Mouse (Mus musculus) kidney, embryonic 15.5 days (tissue): ENCODE results near the gene Golt1a. TPM values are rescaled to one million over a fixed set of nuclear protein-coding genes. Genes with fewer than 3 reads are reported as not detected.

Experiments
- ATAC-seq: fragments of 200-750 bp; cut with Nextera tagmentation; replicated peaks from 2 replicates; pipeline ENCODE4 v1.8.0; 2017; ENCODE audit warnings: moderate TSS enrichment; ENCODE audit not compliant: low FRiP score
- H3K27ac ChIP-seq: fragments of 300-500 bp; sonication (generic); 2 replicates; pipeline ENCODE4 v1.5.1; 2015; ENCODE audit warnings: mild to moderate bottlenecking, inconsistent platforms
- H3K27me3 ChIP-seq: fragments of 300-500 bp; sonication (generic); 2 replicates; pipeline ENCODE4 v1.6.1; 2015; ENCODE audit warnings: inconsistent platforms
- H3K36me3 ChIP-seq: fragments of 300-500 bp; sonication (generic); 2 replicates; pipeline ENCODE4 v1.6.1; 2015; ENCODE audit warnings: inconsistent platforms
- H3K4me1 ChIP-seq: fragments of 300-500 bp; sonication (generic); 2 replicates; pipeline ENCODE4 v1.6.1; 2015; ENCODE audit warnings: inconsistent platforms
- H3K4me2 ChIP-seq: fragments of 300-500 bp; sonication (generic); 2 replicates; pipeline ENCODE4 v1.6.1; 2015; ENCODE audit warnings: moderate library complexity, mild to moderate bottlenecking, inconsistent platforms
- H3K4me3 ChIP-seq: fragments of 300-500 bp; sonication (generic); replicated peaks from 2 replicates; pipeline ENCODE4 v1.5.1; 2015; ENCODE audit warnings: mild to moderate bottlenecking, inconsistent platforms
- H3K9ac ChIP-seq: fragments of 300-500 bp; sonication (generic); 2 replicates; pipeline ENCODE4 v1.6.1; 2015; ENCODE audit warnings: mild to moderate bottlenecking, inconsistent platforms
- H3K9me3 ChIP-seq: fragments of 300-500 bp; sonication (generic); replicated peaks from 2 replicates; pipeline ENCODE4 v1.6.1; 2016; ENCODE audit warnings: inconsistent platforms
- WGBS: fragments of 180-500 bp; shearing (Covaris S2); methylation state at CpG from one replicate; pipeline ENCODE4 v1.1.7; 2015; ENCODE audit warnings: mixed read lengths; 5-methylcytosine and 5-hydroxymethylcytosine counted together
- polyA plus RNA-seq: library from polyadenylated mRNA; unstranded; fragments of >200 nt; fragmentation: Nextera tagmentation; extraction: Ambion mirVana; gene quantifications from 2 replicates; pipeline ENCODE4 v1.2.1, GENCODE M21; 2015

Gene Golt1a
- 4.5 and 5.2 TPM in 2 replicates for polyA plus RNA-seq

DNA sequence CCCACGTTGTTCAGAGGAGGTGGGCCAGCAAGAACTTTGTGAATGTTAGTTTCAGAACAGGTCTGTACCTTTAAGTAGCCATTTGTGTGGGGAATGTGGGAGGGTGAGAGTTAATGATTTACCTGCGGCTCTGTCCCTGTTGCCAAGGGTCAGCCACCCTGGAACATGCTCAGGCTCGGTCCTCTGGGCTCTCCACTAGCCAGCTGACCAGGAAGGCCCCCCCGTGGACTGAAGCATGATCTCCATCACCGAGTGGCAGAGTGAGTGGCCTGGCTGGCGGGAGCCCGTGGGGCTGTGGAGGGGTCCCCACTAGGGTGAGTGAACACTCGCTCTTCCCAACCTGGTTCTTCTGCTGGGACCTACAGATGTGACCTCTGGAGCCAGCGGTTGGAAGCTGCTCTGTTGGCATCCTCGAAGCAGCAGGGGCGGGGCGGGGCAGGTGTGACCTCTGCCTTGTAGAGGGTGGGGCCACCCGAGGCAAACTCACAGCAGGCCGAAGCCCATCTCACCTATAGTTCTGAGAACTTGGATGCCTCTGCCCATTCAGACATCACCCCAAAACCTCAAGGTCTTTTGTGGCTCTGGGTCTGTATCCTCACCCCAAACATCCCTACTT, at the start of gene Golt1a:
Gene Golt1a, plus strand, starts transcription at position 149 of the 616 bp plus-strand sequence.
- WGBS: 38% methylated on average over 14 of the region's 14 CpGs
- peaks cover 35% of the 10 kb centered on the region for H3K4me1 ChIP-seq
- peak within 1 kb of the TSS; percentile 39 for H3K4me3 ChIP-seq
- no peaks in the 10 kb centered on the region for H3K9me3 ChIP-seq
- peak within 1 kb of the TSS; percentile 53 for H3K4me2 ChIP-seq
- H3K9ac ChIP-seq: no peak within 1 kb of the TSS
- H3K36me3 ChIP-seq: no peaks in the 10 kb centered on the region
- H3K27me3 ChIP-seq: no peaks in the 10 kb centered on the region
- ATAC-seq: peak; percentile 75
- peak within 1 kb of the TSS; percentile 83 for H3K27ac ChIP-seq

DNA sequence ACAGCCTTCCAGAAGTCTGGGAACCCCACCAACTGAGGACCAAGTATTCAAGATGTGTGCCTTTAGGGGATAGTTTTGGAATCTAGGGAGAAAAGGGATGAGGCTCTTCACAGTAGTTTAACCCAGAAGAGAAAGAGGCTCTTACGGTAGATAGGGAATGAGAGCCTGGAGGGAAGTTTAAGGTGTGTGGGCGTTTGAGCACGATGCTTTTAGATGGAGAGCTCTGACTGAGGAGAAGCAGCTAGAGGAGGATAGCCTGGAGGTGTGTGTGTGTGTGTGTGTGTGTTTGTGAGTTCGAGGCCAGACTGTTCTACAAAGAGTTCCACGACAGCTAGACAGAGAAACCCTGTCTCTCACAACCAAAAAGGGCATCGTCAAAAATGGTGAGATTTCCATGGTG, 47.0 kb upstream of the Golt1a start:
- Histone ChIP-seq H3K9me3 (no peaks in the 10 kb centered on the region), H3K4me3 (no peak overlapping the region), H3K9ac (no peak overlapping the region), H3K27ac (no peak overlapping the region), H3K4me1 (peaks cover 31% of the 10 kb centered on the region), H3K4me2 (no peak overlapping the region), H3K36me3 (0 out of 2 replicates have a peak, but pooled peaks cover 4% of the 10 kb centered on the region), H3K27me3 (no peaks in the 10 kb centered on the region; the same call in 1 of the 2 replicates)
- no peak for ATAC-seq
- 85% methylated on average over 6 of the region's 6 CpGs for WGBS

DNA sequence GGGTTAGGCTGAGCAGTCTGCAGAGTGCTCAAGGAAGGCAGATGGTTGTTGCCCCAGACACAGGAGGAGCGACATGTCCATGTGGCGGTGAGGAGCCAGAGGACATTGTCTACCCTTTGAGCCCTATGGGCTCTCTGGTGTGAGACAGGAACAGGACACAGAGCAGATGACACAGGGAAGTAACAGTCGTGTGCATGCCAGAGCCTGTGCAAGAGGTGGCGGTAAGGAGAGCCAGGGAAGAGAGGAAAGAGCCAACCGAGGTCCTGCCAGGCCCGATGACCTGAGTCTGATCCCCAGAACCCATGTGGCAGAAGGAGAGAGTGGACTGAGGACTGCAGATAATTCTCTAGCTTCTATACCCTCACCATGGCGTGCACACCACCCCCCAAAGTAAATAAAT, 46.5 kb upstream of the Golt1a start:
- H3K27me3 ChIP-seq: no peaks in the 10 kb centered on the region; the same call in 1 of the 2 replicates
- H3K4me2 ChIP-seq: no peak overlapping the region
- no peak overlapping the region for H3K4me3 ChIP-seq
- no peak for ATAC-seq
- no peak overlapping the region for H3K9ac ChIP-seq
- 0 out of 2 replicates have a peak, but pooled peaks cover 4% of the 10 kb centered on the region for H3K36me3 ChIP-seq
- H3K4me1 ChIP-seq: peaks cover 32% of the 10 kb centered on the region
- no peaks in the 10 kb centered on the region for H3K9me3 ChIP-seq
- H3K27ac ChIP-seq: no peak overlapping the region
- 88% methylated on average over 7 of the region's 7 CpGs for WGBS

DNA sequence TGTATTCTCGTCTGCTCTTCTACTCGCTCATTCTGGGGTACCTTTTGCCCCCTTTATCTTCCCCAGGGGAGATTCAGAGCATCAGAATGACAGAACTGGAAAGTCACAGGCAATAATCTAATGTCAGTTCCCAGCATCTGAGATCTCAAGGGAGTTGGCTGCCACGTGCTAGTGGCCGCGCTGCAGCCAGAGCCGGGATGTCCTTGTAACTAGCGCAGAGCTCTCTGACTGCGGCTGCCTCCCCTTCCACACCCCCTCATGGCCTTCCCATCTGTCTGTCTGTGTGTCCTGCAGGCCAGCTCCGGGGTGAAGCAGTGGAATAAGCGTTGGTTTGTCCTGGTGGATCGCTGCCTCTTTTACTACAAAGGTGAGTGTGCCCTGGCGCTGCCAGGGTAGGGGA, 45.2 kb upstream of the Golt1a start:
- 62% methylated on average over 12 of the region's 12 CpGs for WGBS

DNA sequence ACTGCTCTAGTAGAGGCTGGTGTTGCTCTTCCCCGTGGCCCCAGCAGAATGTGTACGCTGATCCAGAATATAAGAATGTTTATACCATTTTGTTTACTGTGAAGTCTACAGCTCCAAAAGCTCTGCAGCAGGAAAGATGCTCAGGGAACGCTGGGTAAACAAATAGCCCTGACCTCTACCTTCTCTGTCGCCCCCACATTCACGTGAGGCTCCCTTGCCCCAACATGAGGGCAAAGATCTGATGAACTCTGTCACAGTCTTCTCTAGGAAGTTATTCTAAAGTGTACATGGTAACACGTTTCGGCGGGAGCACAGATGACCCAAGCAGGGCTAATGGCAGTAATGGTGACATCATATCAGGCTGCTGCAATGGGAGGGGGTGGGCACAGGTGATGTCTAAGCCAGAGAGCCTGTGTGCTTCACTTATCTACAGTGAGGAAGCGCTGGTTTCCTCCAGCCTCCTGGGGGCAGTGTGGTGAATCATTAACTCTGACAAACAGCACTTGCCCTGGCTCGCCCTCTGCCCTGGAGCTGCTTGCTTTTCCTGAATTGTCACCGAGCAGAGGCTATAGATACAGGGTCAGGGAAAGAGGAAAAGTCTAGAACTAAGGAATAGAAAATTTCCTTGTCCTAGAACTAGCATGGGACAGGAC, 44.4 kb upstream of the Golt1a start:
- Histone ChIP-seq H3K27ac (peak overlapping the region; percentile 3; the same call in 1 of the 2 replicates), H3K9me3 (no peaks in the 10 kb centered on the region), H3K4me3 (no peak overlapping the region), H3K36me3 (0 out of 2 replicates have a peak, but pooled peaks cover 4% of the 10 kb centered on the region), H3K27me3 (no peaks in the 10 kb centered on the region; the same call in 1 of the 2 replicates), H3K4me1 (peaks cover 34% of the 10 kb centered on the region), H3K4me2 (no peak overlapping the region), H3K9ac (no peak overlapping the region)
- peak; percentile 73 for ATAC-seq
- 42% methylated on average over 11 of the region's 11 CpGs for WGBS

More for the DNA sequence above, 45.2 kb upstream of the Golt1a start:
- 0 out of 2 replicates have a peak overlapping the region, but pooled peaks have one; percentile 3 for H3K27ac ChIP-seq
- H3K4me3 ChIP-seq: no peak overlapping the region
- no peak overlapping the region for H3K9ac ChIP-seq
- H3K4me1 ChIP-seq: peaks cover 31% of the 10 kb centered on the region
- 0 out of 2 replicates have a peak, but pooled peaks cover 4% of the 10 kb centered on the region for H3K36me3 ChIP-seq
- H3K9me3 ChIP-seq: no peaks in the 10 kb centered on the region
- no peak for ATAC-seq
- H3K4me2 ChIP-seq: no peak overlapping the region
- no peaks in the 10 kb centered on the region; the same call in 1 of the 2 replicates for H3K27me3 ChIP-seq

- H3K27me3 ChIP-seq: no peaks in the 10 kb centered on the region; the same call in 1 of the 2 replicates
- H3K9me3 ChIP-seq: no peaks in the 10 kb centered on the region
- 0 out of 2 replicates have a peak, but pooled peaks cover 1% of the 10 kb centered on the region for H3K36me3 ChIP-seq
- no peak overlapping the region for H3K4me2 ChIP-seq
- no peak overlapping the region for H3K9ac ChIP-seq
- no peak overlapping the region for H3K27ac ChIP-seq
- 59% methylated on average over 3 of the region's 3 CpGs for WGBS
- no peak for ATAC-seq
- no peak overlapping the region for H3K4me3 ChIP-seq
- peaks cover 35% of the 10 kb centered on the region for H3K4me1 ChIP-seq
These were observed 42.5 kb upstream of the Golt1a start for GRCm38 (mm10) chr1:133267094-133267493.

GRCm38 (mm10) chr1:133267813-133268492, 41.6 kb upstream of the Golt1a start:
- ATAC-seq: no peak
- H3K9ac ChIP-seq: no peak overlapping the region
- no peak overlapping the region for H3K27ac ChIP-seq
- no peak overlapping the region for H3K4me2 ChIP-seq
- WGBS: 39% methylated on average over 10 of the region's 10 CpGs
- H3K27me3 ChIP-seq: no peaks in the 10 kb centered on the region; the same call in 1 of the 2 replicates
- H3K4me1 ChIP-seq: peaks cover 35% of the 10 kb centered on the region
- H3K36me3 ChIP-seq: no peaks in the 10 kb centered on the region
- no peak overlapping the region for H3K4me3 ChIP-seq
- no peaks in the 10 kb centered on the region for H3K9me3 ChIP-seq

DNA sequence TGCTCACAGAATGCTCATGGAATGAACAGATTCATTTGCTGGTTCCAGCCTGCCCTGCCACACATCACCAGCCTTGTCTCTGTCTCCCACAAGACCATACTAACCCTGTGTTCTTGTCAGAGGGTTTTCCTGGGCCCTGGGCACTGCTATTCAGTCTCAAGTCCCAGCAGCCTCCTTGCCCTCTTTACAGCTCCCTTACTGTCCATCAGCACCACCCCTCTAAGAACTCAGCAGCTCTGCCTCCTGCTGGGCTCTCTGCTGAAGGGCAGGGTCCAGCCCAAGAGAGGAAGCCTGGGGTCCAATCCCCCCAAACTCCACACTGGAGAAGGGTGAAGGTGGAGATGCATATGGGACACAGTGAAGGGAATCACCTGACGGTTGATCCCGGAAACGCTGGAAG, 41.1 kb upstream of the Golt1a start:
- no peaks in the 10 kb centered on the region; the same call in 1 of the 2 replicates for H3K27me3 ChIP-seq
- H3K9me3 ChIP-seq: no peaks in the 10 kb centered on the region
- ATAC-seq: no peak
- no peaks in the 10 kb centered on the region for H3K36me3 ChIP-seq
- H3K9ac ChIP-seq: no peak overlapping the region
- no peak overlapping the region for H3K27ac ChIP-seq
- H3K4me1 ChIP-seq: peaks cover 35% of the 10 kb centered on the region
- H3K4me3 ChIP-seq: no peak overlapping the region
- WGBS: 73% methylated on average over 3 of the region's 3 CpGs
- no peak overlapping the region for H3K4me2 ChIP-seq

- Histone ChIP-seq H3K4me1 (peaks cover 23% of the 10 kb centered on the region), H3K27me3 (no peaks in the 10 kb centered on the region), H3K4me3 (no peak overlapping the region), H3K27ac (no peak overlapping the region), H3K4me2 (no peak overlapping the region), H3K9ac (no peak overlapping the region), H3K9me3 (no peaks in the 10 kb centered on the region), H3K36me3 (peaks cover 14% of the 10 kb centered on the region; the same call in 1 of the 2 replicates)
- 42% methylated on average over 6 of the region's 6 CpGs for WGBS
- no peak for ATAC-seq
These were observed 39.3 kb upstream of the Golt1a start for GRCm38 (mm10) chr1:133270336-133270735.

DNA sequence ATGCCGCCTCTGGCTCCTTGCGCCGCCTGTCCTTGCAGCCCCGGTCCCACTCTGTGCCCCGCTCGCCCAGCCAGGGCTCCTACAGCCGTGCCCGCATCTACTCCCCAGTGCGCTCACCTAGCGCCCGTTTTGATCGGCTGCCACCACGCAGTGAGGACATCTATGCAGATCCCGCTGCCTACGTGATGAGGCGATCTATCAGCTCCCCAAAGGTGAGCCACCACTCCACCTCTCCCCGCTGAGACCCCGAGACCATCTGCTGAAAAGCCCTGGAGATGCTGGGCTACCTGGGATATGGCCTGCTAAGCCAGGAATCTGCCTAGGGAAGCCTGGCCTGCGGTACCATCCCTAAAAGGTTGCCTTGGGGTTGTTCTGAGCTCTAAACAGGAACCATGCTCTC, 35.4 kb upstream of the Golt1a start:
- no peaks in the 10 kb centered on the region for H3K27me3 ChIP-seq
- ATAC-seq: no peak
- no peak overlapping the region for H3K27ac ChIP-seq
- H3K9ac ChIP-seq: no peak overlapping the region
- peaks cover 28% of the 10 kb centered on the region for H3K4me1 ChIP-seq
- 87% methylated on average over 19 of the region's 19 CpGs for WGBS
- peaks cover 14% of the 10 kb centered on the region; the same call in 1 of the 2 replicates for H3K36me3 ChIP-seq
- H3K4me2 ChIP-seq: no peak overlapping the region
- H3K9me3 ChIP-seq: no peaks in the 10 kb centered on the region
- no peak overlapping the region for H3K4me3 ChIP-seq

DNA sequence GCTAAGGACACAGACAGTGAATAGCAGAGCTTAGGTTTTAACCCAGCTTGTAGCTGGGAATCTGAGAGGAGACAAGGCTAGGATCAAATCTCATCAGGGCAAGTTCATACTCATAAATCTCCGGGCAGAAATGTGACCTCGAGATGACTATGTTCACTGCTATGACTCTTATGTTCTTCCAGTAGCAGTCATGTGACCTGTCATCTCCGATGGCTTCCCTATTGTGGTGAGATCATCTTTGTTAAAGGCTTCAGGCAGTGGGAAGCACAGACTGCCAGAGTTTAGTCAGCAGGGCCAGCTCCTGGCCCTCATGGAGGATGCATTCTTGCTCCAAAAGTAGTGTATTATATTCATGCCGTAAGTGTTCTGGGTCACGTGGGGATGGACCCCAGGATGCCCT, 32.6 kb upstream of the Golt1a start:
- 0 out of 2 replicates have a peak, but pooled peaks have one; percentile 20 for ATAC-seq
- H3K4me3 ChIP-seq: no peak overlapping the region
- peaks cover 23% of the 10 kb centered on the region for H3K4me1 ChIP-seq
- H3K9ac ChIP-seq: no peak overlapping the region
- H3K4me2 ChIP-seq: no peak overlapping the region
- WGBS: 66% methylated on average over 5 of the region's 5 CpGs
- H3K9me3 ChIP-seq: no peaks in the 10 kb centered on the region
- no peaks in the 10 kb centered on the region for H3K27me3 ChIP-seq
- H3K27ac ChIP-seq: 0 out of 2 replicates have a peak overlapping the region, but pooled peaks have one; percentile 13
- H3K36me3 ChIP-seq: peaks cover 14% of the 10 kb centered on the region; the same call in 1 of the 2 replicates

DNA sequence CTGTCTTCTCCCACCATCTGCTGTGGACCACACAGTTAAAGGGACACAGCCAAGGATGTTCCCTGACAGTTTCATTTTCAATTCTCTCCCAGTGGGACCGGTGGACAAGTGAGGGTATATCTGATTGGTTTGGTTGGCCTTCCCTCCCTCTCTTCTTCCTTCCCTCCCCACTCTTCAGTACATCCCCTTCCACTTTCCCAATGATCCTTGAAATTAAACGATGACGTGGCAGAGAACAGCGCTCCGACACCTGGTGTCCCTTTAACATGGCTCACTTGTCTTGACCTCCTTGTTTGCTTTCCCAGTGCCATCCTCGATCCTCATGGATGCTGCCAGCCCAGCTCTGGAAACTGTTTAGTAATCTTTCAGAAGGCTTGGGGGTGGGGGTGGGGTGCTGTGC, 31.1 kb upstream of the Golt1a start:
- Histone ChIP-seq H3K36me3 (peaks cover 14% of the 10 kb centered on the region; the same call in 1 of the 2 replicates), H3K27me3 (no peaks in the 10 kb centered on the region), H3K9me3 (no peaks in the 10 kb centered on the region), H3K9ac (no peak overlapping the region), H3K4me3 (no peak overlapping the region), H3K4me1 (peaks cover 23% of the 10 kb centered on the region), H3K4me2 (no peak overlapping the region), H3K27ac (no peak overlapping the region)
- WGBS: 41% methylated on average over 6 of the region's 6 CpGs
- no peak for ATAC-seq
